Mouse (Mus musculus): ENCODE measurements around the gene Hdac11.

- TF ChIP-seq CTCF (IDR thresholded peaks at IDR 0.05; ENCODE audit: low read depth) (no peak), EP300 (IDR thresholded peaks at IDR 0.05; ENCODE audit: low read depth) (no peak)
These were observed 35.0 kb downstream of the Hdac11 start for GRCm38 (mm10) chr6:91191465-91191864.

All from liver, postnatal 0 days (tissue).